Mouse (Mus musculus): ENCODE measurements at regions not wholly inside any gene's neighbourhood (a gene's known extent, or its start where the extent isn't known, plus 50 kb on each side); places are given as distances from the start of the nearest gene placed in this dataset.
"Not testable (repeated sequence)": the region's sequence is repeated elsewhere in the genome, so short reads cannot be mapped to it uniquely, and the experiment has no call there.

DNA sequence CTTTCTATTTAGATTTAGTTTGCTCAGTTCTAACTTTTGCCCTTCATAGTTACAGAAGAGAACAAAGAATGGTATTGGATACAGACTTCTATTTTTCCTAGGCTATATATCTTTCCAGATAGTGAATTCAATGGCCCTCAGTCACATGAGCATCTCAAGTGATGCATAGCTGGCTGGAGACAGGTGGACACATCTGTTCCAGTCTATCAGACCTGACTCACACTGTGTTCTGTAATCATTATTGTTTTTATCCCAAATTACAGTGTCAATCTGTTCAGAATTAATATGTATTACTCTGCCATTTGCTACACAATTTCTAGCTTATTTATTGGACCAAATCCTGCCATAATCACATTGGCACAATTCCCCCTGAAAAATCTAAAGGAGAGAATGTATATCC lies 298.0 kb upstream of the Foxg1 start:
- no peak for DNase-seq

DNA sequence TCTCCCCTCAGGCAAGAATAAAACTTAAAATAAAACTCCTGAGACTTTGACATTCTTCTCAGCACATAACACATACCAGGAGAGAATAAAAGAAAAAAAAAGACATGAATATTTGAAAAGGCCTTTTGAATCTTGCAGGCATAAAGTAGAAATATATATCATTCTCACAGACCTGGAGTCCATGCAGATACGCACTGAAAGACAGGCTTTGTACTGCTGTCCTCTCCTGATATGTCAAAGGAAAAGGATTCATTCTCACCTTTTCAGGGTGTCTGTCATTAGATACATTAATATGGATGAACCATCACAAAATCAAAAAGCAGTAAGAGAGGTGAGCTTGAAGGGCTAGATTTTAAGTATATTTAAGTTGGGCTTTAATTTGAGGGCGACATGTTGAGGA lies 296.4 kb upstream of the Foxg1 start:
- DNase-seq, result no peak

DNA sequence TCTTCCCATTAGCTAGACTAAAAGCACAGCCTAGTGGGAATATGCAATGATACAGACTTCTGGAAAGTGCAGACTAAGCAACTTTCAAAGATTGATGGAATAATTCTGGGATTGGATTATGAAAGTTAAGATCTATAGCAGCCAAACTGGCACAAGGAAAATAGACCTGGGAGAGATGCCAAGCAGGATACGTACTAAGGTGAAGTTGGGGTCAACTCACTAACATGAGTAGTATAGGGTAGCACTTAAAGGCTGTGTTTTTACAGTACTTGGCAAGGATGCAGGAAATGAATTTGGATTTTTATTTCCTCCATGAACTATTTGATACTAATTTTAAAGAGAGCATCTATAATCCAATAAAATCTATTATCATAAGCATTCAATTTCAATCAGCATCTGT lies 292.3 kb upstream of the Foxg1 start:
- DNase-seq, result no peak

DNA sequence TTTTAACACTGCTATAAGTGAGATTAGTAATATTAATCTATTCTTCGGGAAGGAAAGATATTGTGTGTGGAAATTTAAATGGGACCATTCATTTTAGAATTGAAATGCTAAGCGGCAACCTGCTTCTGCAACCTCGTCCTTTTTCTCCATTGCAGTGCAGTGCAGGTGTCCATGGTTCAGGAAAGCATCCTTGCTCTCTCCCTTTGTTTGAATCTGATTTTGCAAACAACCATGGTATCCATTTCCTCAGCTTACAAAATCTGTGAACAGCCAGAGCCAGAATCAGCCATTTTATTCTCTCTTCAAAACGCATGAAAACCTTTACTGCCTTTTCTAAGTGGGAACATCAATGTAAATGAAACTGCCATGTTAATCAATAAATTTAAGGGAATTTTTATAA lies 276.5 kb upstream of the Foxg1 start:
- no peak for DNase-seq

DNA sequence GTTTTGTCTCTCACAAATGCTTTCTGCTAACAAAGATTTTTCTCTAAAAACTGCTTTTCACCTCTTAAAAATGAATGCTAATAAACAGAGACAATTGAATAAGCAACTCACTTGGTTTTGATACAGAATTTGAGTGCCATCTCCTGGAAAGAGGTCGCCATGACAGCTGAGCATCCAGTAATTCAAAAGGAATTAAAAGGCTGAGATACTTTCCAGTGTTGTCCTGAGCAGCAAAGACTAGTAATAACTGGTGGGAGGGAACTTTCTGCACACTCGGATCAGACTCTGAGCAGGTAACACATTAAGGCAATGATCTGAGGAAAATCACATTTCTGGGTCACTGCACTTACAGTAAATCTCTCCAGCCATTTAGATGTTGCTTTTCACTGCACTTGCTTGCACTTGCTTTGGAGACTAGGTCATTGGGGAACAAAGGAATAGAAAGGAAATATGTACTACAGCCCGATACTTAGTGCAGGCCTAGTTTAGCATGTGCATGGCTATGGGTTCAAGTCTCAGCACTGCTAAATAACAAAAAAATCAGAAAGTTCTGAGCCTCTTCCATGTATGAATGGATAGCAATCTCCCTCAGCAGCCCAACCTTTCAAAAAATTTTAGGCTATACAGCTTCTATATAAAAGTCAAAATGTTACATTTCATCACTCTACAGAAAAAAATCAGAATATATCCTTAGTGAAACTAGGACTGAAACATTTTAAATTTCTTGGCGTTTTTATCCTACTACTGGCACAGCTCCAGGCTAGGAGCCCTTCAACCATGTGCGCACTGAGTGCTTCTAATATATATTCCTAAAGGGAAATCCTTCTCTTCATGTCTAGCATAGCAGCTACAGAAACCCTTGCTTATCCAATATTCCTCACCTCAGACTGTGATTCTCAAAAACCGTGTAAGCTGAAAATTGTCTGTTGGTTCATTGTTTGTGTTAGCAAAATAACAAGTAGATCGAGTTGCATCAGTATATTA lies 275.8 kb upstream of the Foxg1 start:
- DNase-seq, result peak; percentile 25

DNA sequence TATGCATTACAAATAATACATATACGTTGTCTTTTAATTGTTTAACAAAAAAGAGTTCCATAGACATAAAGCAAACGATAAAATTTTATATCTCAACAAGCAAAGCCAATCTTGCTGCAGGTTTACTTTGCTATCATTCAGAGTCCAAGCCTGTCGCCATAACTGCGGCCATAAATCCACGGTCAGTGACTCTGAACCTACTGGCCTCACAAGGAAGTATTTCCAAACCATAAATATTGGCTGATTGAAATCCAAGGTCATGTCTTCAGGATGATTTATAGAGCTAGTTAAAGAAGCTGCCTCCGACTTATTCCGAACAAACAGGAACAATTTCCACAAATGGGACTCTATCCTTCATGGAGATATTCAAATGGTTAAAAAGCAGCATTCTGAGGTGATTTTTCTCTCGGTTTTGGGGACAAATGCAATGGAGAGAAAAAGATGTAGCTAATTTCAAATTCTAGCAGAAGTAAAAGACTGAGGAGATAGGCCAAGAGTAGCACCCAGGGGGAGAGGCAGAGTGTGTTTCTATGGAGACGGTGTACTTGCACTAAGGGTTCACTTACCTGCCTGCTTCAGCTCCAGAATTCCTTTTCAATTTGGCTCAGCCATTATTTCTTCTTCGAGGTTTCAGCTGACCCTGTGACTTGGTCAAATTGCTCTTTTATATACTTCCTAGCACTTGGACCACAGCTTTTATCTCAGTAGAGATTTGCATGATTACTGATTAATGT lies 274.9 kb upstream of the Foxg1 start:
- no peak for DNase-seq

DNA sequence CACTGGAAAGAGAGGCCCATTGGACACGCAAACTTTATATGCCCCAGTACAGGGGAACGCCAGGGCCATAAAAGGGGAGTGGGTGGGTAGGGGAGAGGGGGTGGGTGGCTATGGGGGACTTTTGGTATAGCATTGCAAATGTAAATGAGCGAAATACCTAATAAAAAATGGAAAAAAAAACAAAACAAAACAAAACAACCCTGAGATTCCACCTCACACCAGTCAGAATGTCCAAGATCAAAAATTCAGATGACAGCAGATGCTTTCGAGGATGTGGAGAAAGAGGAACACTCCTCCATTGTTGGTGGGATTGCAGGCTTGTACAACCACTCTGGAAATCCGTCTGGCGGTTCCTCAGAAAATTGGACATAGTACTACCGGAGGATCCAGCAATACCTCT lies 251.4 kb upstream of the Foxg1 start:
- not testable (repeated sequence) for DNase-seq

DNA sequence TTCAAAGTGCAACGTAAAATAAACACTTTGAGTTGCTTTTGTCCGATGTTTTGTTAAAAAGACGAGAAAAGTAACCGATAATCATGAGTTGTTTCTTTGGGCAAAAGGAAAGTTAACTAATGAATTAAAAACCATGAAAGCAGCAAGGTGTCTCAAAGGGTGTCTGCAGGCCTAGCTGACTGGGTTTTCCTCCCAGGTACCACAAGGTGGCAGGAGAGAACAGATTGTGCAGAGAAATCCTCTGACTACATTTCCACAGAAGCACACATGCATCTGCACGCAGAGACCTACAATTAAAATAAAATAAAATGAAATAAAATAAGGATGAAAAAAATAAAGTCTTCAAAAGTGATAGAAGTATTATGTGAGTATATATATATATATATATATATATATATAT lies 212.4 kb upstream of the Foxg1 start:
- peak; percentile 14 for DNase-seq

DNA sequence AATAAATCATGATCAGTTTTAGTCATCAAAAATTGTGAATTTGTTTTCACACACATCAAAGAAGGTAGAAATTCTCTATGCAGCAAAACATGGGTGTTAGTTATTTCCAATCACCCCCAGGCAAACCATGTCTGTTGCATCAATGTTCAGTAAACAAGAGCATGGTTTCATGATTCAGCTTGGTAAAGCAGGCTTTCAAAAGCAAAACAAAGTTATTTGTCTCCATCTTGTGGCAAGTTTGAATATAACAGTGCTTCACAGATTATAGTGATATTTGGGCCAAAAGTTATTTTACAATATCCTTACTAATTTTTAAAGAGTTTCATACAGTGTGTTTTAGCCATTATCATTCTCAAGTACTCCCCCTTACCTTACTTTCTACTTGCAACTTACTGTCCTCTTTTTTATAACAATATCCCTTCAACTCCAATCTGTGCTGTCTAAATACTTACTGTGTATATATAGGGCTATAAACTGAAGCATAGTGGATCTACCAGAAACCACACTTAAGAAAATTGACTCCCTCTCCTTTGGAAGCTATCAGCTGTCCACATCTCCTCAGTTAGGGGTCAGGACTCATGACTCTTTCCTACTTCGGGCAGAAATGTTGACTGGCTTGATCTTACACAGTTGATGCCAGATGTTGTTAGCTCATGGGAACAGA lies 211.3 kb upstream of the Foxg1 start:
- no peak for DNase-seq

DNA sequence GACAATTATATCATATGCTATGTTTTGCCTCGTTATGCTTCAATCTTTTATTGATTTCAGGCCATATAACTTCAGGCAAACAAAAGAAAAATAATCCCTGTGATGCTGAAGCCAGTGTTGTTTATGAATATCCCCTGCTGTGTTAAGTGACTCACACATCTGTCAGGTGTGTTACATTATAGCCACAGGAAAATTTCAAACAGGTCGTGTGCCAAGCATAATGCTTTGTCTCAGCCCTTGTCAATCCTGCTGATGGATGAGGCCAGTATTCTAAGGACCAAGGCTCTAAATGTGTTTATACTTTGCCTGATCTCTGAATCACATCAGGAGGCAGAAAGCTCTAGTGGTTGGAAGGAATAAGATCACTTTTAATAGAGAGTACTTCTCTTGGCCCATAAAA lies 191.1 kb upstream of the Foxg1 start:
- no peak for DNase-seq

DNA sequence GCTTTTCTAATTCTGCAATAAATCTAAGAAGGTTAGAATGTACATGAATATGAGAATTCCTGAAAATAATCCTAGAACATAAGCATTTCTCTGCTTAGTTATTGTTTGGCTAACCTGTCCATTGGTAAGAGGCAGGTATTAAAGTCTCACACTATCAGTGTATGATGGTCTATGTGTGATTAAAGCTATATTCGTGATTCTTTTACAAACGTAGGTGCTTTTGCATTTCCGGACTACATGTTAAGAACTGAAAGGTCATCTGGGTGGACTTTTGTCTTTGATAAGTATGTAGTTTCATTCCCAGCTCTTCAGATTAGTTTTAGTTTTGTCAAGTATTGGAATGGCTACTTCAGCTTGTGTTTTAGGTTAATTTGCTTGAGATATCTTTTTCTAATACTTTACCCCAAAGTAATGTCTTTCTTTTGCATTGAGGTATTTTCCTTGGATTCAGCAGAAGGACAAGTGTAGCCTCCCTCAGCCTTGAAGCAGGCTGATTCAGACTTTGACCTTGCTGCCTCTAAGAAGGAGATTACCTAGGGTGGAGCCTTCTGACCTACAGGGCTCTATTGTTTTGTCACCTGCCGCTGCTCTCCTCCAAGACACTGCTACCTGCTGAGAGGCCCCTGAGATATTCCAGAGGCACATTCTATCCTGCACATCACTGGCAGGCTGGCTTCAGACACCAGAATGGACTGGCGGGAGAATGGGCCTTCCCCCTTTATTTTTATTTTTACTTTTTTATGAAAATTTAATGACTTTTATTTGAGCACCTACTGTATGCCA lies 148.7 kb upstream of the Foxg1 start:
- DNase-seq, result no peak
